Mouse (Mus musculus): ENCODE results near the gene Atxn7. TPM values are rescaled to one million over a fixed set of nuclear protein-coding genes. Genes with fewer than 3 reads are reported as not detected.
A peak's percentile ranks its signal among the peaks of the same experiment; 100 is the strongest.

Gene Atxn7
- total RNA-seq, 2 experiments from 2014 or later, result 20.4 to 23.3 TPM

DNA sequence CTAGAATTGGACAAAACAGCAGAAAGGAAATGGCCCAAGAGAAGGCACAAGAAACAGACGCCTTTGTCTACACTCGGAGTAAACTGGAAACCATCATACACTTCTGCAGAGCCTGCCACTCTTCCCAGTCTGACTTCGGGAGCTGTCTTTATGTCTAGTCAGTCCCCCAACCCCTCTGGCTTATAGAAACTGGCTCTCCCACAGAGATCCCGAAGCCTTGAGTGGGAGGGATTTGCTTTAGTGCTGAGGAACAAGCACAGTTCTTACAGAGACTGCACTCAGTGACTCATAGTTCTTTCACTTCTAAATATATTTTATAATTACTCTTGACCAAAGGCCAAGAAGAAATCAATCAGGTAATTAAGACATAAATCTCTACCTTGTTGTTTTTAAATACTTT, 149.5 kb downstream of the Atxn7 start:
- no peak for DNase-seq (ENCODE audit: low spot score)

DNA sequence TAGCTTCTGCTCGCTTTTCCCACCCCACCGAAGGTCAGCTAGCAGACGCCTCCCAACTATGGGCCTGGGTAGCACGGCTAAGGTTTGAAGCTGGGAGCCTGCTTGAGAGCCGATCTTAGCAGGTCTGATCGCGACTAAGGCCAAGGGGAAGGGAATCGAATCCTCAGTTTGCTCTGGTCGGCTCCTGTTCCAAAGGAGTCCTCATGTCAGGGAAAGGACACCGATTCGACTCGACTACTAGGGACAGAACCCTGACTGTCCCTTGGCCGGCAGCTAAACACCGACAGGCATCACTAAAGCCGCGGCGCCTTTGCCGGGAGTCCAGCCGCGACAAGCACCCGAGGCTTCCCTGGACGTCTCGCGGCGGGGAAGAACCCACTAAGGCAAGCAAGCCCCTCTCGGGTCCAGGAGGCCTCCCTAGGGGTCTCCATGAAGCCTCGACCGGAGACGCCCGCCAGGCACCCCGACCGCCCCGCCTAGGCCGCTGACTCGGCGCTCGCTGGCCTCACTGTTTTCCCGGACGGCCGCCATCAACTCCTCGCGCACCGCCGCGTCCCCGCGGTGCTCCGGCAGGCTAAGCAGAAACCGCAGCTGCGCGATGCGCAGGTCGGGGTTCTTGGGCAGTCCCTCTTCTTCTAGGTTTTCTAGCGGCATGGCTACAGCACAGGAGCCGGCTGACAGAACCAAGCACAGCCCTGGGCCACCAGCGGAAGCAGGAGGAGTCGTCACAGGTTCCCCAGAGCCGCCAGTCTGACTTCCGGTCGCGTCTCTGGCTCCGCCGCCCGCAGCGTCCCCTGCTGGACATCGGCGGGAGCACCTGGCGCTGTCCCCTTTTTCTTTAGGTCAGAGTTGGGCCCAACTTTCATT, 159.2 kb downstream of the Atxn7 start, which contains the start of gene Psmd6:
Gene Psmd6 (minus strand): TSS at position 755 of the 867 bp plus-strand sequence.
- peak; percentile 91 for DNase-seq (ENCODE audit: low spot score)

Other genes starting within 250 kb of the Atxn7 start
- not detected for gene Gm281, start 47.0 kb upstream of the Atxn7 start, total RNA-seq (2021)
- gene Thoc7, start 412 bp downstream of the Atxn7 start, total RNA-seq (2021), result 100 to 1,000 TPM; 120 to 140 TPM
- 100 to 1,000 TPM; 134 to 140 TPM for gene Psmd6, start 159.5 kb downstream of the Atxn7 start, total RNA-seq (2021)
- not detected for gene Olfr720, start 225.4 kb downstream of the Atxn7 start, total RNA-seq (2021)

Measured in gastrocnemius, adult 18-20 months (tissue).